Mouse (Mus musculus): ENCODE results near the gene Gk5.
"Not testable (repeated sequence)": the region's sequence is repeated elsewhere in the genome, so short reads cannot be mapped to it uniquely, and the experiment has no call there.

Gk5 gene

DNA sequence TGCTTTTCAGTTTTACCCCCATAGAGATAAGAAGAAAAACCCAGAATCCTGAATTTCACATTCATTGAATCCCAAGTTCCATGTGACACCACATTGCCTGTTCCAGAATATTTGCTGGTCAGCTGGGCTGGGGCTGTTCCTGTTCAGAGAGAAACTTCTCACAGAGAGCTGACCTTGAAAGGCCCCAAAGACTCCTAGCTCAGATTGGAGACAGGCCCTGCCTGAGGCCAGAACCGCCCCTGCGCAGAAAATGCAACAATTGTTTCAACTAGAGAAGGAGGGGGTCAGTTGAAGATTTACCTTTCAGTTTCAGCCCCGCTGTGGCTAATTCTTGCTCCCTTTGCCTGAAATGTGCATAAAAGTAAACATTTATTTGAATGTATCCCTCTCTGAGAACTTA, 41.6 kb downstream of the Gk5 start:
- TF ChIP-seq POU5F1 (IDR thresholded peaks at IDR 0.05; ENCODE audit: borderline replicate concordance, low read length), result no peak
- no peak for TF ChIP-seq NANOG (IDR thresholded peaks at IDR 0.05; ENCODE audit: borderline replicate concordance, low read length)
- no peak for TF ChIP-seq CTCF (conservative IDR thresholded peaks at IDR 0.05; ENCODE audit: low read length)
- H3K27me3 ChIP-seq (ENCODE audit: insufficient read depth, low read length), result no peaks in the 10 kb centered on the region
- peaks cover 9% of the 10 kb centered on the region for H3K9me3 ChIP-seq (ENCODE audit: low read length)
- H3K36me3 ChIP-seq (ENCODE audit: insufficient read depth, low read length), result peaks cover 49% of the 10 kb centered on the region
- no peak overlapping the region for H3K4me3 ChIP-seq (replicated peaks; ENCODE audit: low read length)
- H3K4me1 ChIP-seq (replicated peaks; ENCODE audit: low read depth, low read length), result peaks cover 53% of the 10 kb centered on the region

DNA sequence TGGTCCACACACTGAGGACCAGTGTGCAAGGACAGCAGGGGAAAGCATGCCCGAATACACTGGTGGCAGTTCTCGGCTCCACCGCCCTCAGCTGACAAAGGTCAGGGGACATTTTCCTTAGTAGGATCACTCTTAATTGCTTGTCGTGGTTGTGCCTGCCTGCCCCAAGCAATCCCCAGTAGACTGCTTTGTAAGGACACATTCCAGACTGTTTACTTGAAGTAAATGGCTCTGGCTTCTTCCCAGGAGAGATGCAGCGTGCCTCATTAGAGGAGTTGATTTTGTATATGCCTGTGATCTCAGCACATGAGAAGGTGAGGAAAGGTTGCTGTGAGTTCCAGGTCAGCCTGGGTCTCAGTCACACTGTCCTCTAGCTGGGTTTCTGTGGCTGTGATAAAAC, 43.3 kb downstream of the Gk5 start:
- H3K4me3 ChIP-seq (replicated peaks; ENCODE audit: low read length), result peak overlapping the region; percentile 27
- H3K9me3 ChIP-seq (ENCODE audit: low read length), result no peaks in the 10 kb centered on the region; the same call in 1 of the 2 replicates
- H3K36me3 ChIP-seq (ENCODE audit: insufficient read depth, low read length), result peaks cover 35% of the 10 kb centered on the region
- peaks cover 67% of the 10 kb centered on the region for H3K4me1 ChIP-seq (replicated peaks; ENCODE audit: low read depth, low read length)
- TF ChIP-seq CTCF (conservative IDR thresholded peaks at IDR 0.05; ENCODE audit: low read length) (no peak), NANOG (IDR thresholded peaks at IDR 0.05; ENCODE audit: borderline replicate concordance, low read length) (no peak), POU5F1 (IDR thresholded peaks at IDR 0.05; ENCODE audit: borderline replicate concordance, low read length) (no peak)
- no peaks in the 10 kb centered on the region for H3K27me3 ChIP-seq (ENCODE audit: insufficient read depth, low read length)

DNA sequence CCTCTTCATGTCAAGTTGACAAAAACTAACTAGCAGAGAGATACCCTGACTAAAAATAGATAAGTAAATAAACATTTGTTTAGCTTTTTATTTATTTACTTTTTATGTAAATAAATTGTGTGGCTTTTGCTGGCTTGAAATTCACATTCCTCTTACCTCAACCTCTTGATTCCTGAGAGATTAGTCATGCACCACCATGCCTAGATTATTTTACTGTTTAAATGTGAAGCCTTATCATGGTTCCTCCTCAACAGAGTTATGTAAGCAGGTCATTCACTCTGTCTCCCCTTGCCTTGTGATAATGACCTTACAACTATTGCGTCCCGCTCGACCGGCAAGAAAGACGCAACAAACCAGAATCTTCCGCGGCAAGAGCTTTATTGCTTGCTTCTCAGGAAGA, 44.3 kb downstream of the Gk5 start:
- TF ChIP-seq NANOG (IDR thresholded peaks at IDR 0.05; ENCODE audit: borderline replicate concordance, low read length) (no peak), POU5F1 (IDR thresholded peaks at IDR 0.05; ENCODE audit: borderline replicate concordance, low read length) (no peak), CTCF (conservative IDR thresholded peaks at IDR 0.05; ENCODE audit: low read length) (no peak)
- Histone ChIP-seq H3K9me3 (ENCODE audit: low read length) (no peaks in the 10 kb centered on the region; the same call in 1 of the 2 replicates), H3K27me3 (ENCODE audit: insufficient read depth, low read length) (no peaks in the 10 kb centered on the region)

DNA sequence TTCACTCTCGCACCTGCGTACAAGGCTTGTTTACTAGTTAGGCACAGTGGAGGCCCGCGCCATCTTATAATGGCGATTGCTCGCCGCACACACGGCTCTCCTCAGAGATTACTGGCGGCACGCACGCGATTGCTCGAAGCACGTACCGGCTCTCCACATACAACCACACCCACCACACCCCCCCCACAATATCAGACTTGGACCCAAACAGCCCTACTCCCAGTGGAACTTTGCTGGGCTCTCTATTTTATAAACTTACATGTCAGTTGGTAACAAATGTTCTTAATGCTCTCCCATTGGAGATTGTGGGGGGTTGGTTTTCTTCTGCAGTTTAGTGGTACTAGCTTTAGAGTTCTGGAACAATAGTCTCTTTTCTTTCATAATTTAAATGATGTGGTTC, 44.8 kb downstream of the Gk5 start:
- H3K27me3 ChIP-seq (ENCODE audit: insufficient read depth, low read length); H3K9me3 ChIP-seq (ENCODE audit: low read length); H3K4me3 ChIP-seq (replicated peaks; ENCODE audit: low read length): not testable (repeated sequence)
- peaks cover 69% of the 10 kb centered on the region for H3K4me1 ChIP-seq (replicated peaks; ENCODE audit: low read depth, low read length)
- H3K36me3 ChIP-seq (ENCODE audit: insufficient read depth, low read length), result peaks cover 29% of the 10 kb centered on the region

More for the DNA sequence above, 44.3 kb downstream of the Gk5 start:
- H3K36me3 ChIP-seq (ENCODE audit: insufficient read depth, low read length), result peaks cover 25% of the 10 kb centered on the region
- H3K4me1 ChIP-seq (replicated peaks; ENCODE audit: low read depth, low read length), result peaks cover 69% of the 10 kb centered on the region
- 0 out of 2 replicates have a peak overlapping the region, but pooled peaks have one; percentile 2 for H3K4me3 ChIP-seq (replicated peaks; ENCODE audit: low read length)

DNA sequence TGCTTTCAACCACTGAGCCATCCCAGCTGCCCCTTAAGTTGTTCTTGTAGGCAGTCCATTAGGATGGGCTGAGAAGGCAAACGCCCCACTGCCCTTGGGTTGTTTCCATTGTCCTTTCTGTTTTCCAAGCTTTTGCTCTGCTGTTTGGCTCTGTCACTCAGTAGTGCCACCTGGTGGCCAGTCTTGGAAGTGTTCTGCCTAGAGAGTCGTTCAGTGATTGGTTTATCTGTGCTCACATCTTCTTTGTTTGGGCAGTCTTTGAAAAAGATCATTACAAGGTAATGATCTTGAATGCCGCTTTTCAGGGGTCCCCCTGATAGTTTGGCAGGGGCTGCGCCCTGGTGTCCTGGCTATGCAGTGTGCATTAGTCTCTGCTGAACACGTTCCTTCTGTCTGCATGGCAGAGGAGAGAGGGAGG, 48.0 kb downstream of the Gk5 start:
- Histone ChIP-seq H3K4me1 (replicated peaks; ENCODE audit: low read depth, low read length) (peaks cover 49% of the 10 kb centered on the region), H3K4me3 (replicated peaks; ENCODE audit: low read length) (peak overlapping the region; percentile 29; the same call in 1 of the 2 replicates), H3K9me3 (ENCODE audit: low read length) (no peaks in the 10 kb centered on the region; the same call in 1 of the 2 replicates)

DNA sequence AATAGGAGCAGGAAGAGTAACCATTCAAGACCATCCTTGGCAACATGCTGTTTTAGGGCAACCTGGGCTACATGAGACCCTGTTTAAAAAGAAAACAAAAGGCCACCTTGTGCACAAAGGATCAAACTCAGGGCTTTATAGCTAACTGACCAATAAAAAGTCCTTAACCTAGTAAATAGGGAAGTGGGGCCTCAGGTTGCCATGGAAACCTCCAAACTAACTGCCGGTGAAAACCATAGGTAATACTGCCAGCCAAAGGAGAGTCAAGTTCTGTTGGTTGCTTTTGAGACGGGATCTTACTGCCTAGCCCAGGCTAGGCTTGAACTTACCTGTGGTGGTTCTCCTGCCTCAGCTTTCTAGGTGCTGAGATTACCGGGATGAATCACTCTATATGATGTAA, 51.4 kb downstream of the Gk5 start:
- TF ChIP-seq POU5F1 (IDR thresholded peaks at IDR 0.05; ENCODE audit: borderline replicate concordance, low read length) (no peak), NANOG (IDR thresholded peaks at IDR 0.05; ENCODE audit: borderline replicate concordance, low read length) (no peak), CTCF (conservative IDR thresholded peaks at IDR 0.05; ENCODE audit: low read length) (no peak)
- Histone ChIP-seq H3K27me3 (ENCODE audit: insufficient read depth, low read length) (no peaks in the 10 kb centered on the region), H3K36me3 (ENCODE audit: insufficient read depth, low read length) (peaks cover 48% of the 10 kb centered on the region), H3K4me1 (replicated peaks; ENCODE audit: low read depth, low read length) (peaks cover 26% of the 10 kb centered on the region), H3K4me3 (replicated peaks; ENCODE audit: low read length) (no peak overlapping the region), H3K9me3 (ENCODE audit: low read length) (no peaks in the 10 kb centered on the region)

More for the DNA sequence above, 48.0 kb downstream of the Gk5 start:
- TF ChIP-seq NANOG (IDR thresholded peaks at IDR 0.05; ENCODE audit: borderline replicate concordance, low read length) (no peak), CTCF (conservative IDR thresholded peaks at IDR 0.05; ENCODE audit: low read length) (peak; percentile 100)
- H3K36me3 ChIP-seq (ENCODE audit: insufficient read depth, low read length), result peaks cover 46% of the 10 kb centered on the region
- no peaks in the 10 kb centered on the region for H3K27me3 ChIP-seq (ENCODE audit: insufficient read depth, low read length)

DNA sequence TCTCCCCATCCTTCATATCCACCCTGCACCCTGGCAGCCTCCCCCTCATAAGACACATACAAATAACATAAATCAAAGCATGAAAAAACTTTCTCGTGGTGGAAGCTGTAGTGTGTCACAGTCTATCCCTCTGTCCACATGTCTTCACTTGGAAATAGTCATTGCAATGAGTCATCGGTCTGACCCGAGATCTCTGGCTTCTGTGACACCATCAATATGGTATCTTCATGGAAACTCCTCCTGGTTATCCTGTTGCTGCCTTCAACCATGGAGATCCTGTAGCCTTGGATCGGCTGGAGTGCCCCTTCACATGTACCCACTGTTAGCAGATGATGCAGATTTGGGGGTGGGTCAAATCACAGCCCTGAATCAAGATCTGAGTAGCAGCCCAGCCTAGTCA, 65.7 kb downstream of the Gk5 start:
- TF ChIP-seq POU5F1 (IDR thresholded peaks at IDR 0.05; ENCODE audit: borderline replicate concordance, low read length), result no peak
- TF ChIP-seq CTCF (conservative IDR thresholded peaks at IDR 0.05; ENCODE audit: low read length), result no peak
- no peak for TF ChIP-seq NANOG (IDR thresholded peaks at IDR 0.05; ENCODE audit: borderline replicate concordance, low read length)
- H3K27me3 ChIP-seq (ENCODE audit: insufficient read depth, low read length), result no peaks in the 10 kb centered on the region

DNA sequence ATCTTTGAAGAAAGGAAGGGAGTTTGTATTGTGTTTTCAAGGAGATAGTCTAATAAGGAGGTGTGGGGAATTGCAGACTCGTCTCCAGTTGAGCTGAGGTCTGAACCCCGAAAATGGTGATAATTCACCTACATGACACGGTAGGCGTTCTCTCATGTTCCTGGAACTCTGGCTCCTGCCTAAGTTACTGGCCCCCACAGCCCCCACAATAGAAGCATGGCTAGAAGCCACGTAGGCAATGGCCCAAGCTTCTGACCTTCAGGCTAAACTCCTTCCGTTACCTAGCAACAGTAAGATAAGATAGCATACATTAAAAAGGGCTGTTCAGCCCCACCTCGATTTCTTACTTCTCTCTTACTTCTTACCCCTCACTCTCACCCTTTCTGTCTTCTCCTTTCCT, 67.5 kb downstream of the Gk5 start:
- peaks cover 25% of the 10 kb centered on the region for H3K36me3 ChIP-seq (ENCODE audit: insufficient read depth, low read length)
- no peaks in the 10 kb centered on the region for H3K27me3 ChIP-seq (ENCODE audit: insufficient read depth, low read length)
- H3K4me3 ChIP-seq (replicated peaks; ENCODE audit: low read length), result no peak overlapping the region
- peaks cover 7% of the 10 kb centered on the region for H3K4me1 ChIP-seq (replicated peaks; ENCODE audit: low read depth, low read length)
- H3K9me3 ChIP-seq (ENCODE audit: low read length), result no peaks in the 10 kb centered on the region
- no peak for TF ChIP-seq POU5F1 (IDR thresholded peaks at IDR 0.05; ENCODE audit: borderline replicate concordance, low read length)
- no peak for TF ChIP-seq NANOG (IDR thresholded peaks at IDR 0.05; ENCODE audit: borderline replicate concordance, low read length)
- TF ChIP-seq CTCF (conservative IDR thresholded peaks at IDR 0.05; ENCODE audit: low read length), result no peak

More for the DNA sequence above, 65.7 kb downstream of the Gk5 start:
- Histone ChIP-seq H3K4me3 (replicated peaks; ENCODE audit: low read length) (no peak overlapping the region), H3K4me1 (replicated peaks; ENCODE audit: low read depth, low read length) (peaks cover 7% of the 10 kb centered on the region), H3K36me3 (ENCODE audit: insufficient read depth, low read length) (peaks cover 40% of the 10 kb centered on the region), H3K9me3 (ENCODE audit: low read length) (no peaks in the 10 kb centered on the region)

DNA sequence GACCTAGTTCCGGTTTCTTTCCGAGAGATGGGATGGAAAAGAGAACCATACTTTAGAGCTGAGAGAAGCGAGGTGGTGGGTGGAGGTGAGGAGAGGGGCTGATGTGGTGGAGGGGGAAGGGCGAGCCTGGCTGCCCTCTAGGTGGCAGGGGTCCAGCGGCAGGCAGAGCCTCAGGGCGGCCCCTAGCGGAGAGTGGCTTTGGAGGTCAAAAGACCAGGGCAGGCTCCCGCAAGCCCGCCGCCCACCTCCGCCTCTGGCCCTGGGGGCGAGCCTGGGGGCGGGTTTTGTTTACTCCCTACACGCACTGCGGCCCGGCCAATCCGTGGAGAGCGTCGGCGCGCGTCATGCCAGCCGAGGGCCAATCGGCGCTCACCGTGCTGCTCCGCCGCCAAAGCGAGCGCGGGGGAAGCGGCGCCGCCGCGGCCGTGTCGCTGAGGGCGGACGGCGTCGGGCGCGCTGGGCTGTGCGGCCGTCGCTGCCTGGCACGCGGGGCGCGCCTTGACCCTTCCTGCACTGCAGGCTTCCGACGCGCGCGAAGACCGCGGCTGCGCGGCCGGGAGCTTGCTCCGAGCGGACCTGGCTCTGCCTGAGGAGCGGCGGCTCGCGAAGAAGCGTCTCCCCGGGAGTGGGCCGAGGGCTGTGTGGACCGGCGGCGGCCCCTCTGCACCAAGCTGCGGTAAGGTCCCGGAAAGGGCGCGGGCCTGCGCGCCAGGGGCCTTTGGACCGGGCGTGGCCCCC, 76.9 kb downstream of the Gk5 start, which contains the start of gene Tfdp2:
Tfdp2 (plus strand) TSS at position 391 of the 738 bp plus-strand sequence.
- no peaks in the 10 kb centered on the region for H3K9me3 ChIP-seq (ENCODE audit: low read length)
- H3K4me1 ChIP-seq (replicated peaks; ENCODE audit: low read depth, low read length), result peaks cover 41% of the 10 kb centered on the region
- 0 out of 2 replicates have a peak, but pooled peaks cover 4% of the 10 kb centered on the region for H3K36me3 ChIP-seq (ENCODE audit: insufficient read depth, low read length)
- H3K4me3 ChIP-seq (replicated peaks; ENCODE audit: low read length), result peak within 1 kb of the TSS; percentile 97
- TF ChIP-seq NANOG (IDR thresholded peaks at IDR 0.05; ENCODE audit: borderline replicate concordance, low read length), result no peak
- no peak for TF ChIP-seq POU5F1 (IDR thresholded peaks at IDR 0.05; ENCODE audit: borderline replicate concordance, low read length)
- TF ChIP-seq CTCF (conservative IDR thresholded peaks at IDR 0.05; ENCODE audit: low read length), result no peak
- H3K27me3 ChIP-seq (ENCODE audit: insufficient read depth, low read length), result no peaks in the 10 kb centered on the region

Data from E14TG2a.4 (cell line).